Mouse (Mus musculus): ENCODE results near the gene Prickle1. TPM values are rescaled to one million over a fixed set of nuclear protein-coding genes. Genes with fewer than 3 reads are reported as not detected.

Prickle1 gene
- total RNA-seq (2012; rRNA removed): 0.46 and 0.64 TPM in 2 replicates
- 1.1 and 1.7 TPM in 2 replicates for total RNA-seq (2014; rRNA removed)
- 1.5 and 1.8 TPM in 2 replicates for polyA plus RNA-seq (2012; ENCODE audit: insufficient read length, low read depth)

- in situ Hi-C loops (cut with MboI; ENCODE audit: low pct_ligation_motif_present, low pct_unique_long_range_greater_than_20kb, low sequenced_read_pairs): loop anchor here (10.0 to 25.0 kb wide), 2 partner anchors 119 to 617 kb away; no protein-coding TSS in a partner anchor
- dilution Hi-C loops (cut with MboI; ENCODE audit: extremely low pct_ligation_motif_present, extremely low pct_unique_long_range_greater_than_20kb, low sequenced_read_pairs): no loop called here
- H3K9ac ChIP-seq (ENCODE audit: insufficient read depth, low read depth): no peak within 1 kb of the TSS
- no peak within 1 kb of the TSS for H3K4me2 ChIP-seq (ENCODE audit: insufficient read depth, low read depth, poor library complexity, severe bottlenecking)
- peaks cover 2 to 7% of the 10 kb centered on the region in 2 experiments; a peak in 2 of 4 replicates for H3K4me1 ChIP-seq (ENCODE audit: control insufficient read depth in 1 of 2, insufficient read depth in 2 of 2)
- H3K36me3 ChIP-seq (replicated peaks in 1 of 2; ENCODE audit: control insufficient read depth in 1 of 2, insufficient read depth in 1 of 2, low read length in 1 of 2): no peaks in the 10 kb centered on the region
- TF ChIP-seq POLR2A (IDR thresholded peaks at IDR 0.05; ENCODE audit: low read depth, low read length): no peak
- no peak for TF ChIP-seq USF2 (conservative IDR thresholded peaks at IDR 0.05; ENCODE audit: low read depth, low read length)
- TF ChIP-seq MEF2A (IDR thresholded peaks at IDR 0.05; ENCODE audit: borderline replicate concordance, low read depth, low read length): no peak
- TF ChIP-seq EP300 (IDR thresholded peaks at IDR 0.05; ENCODE audit: low read length): no peak
- no peak for TF ChIP-seq GABPA (IDR thresholded peaks at IDR 0.05; ENCODE audit: insufficient replicate concordance, low read depth, low read length)
- TF ChIP-seq E2F4 (IDR thresholded peaks at IDR 0.05; ENCODE audit: insufficient replicate concordance, low read depth, low read length): no peak
- TF ChIP-seq CTCF (conservative IDR thresholded peaks at IDR 0.05 in 1 of 2, IDR thresholded peaks at IDR 0.05 in 1 of 2; ENCODE audit: low read depth in 2 of 2, low read length in 2 of 2): no peak
- TF ChIP-seq HCFC1 (IDR thresholded peaks at IDR 0.05; ENCODE audit: low read depth, low read length): no peak
- TF ChIP-seq MYC (IDR thresholded peaks at IDR 0.05; ENCODE audit: low read depth, low read length): no peak
- TF ChIP-seq ZNF384 (IDR thresholded peaks at IDR 0.05; ENCODE audit: low read depth, low read length): no peak
- TF ChIP-seq ELF1 (IDR thresholded peaks at IDR 0.05; ENCODE audit: low read depth, low read length): no peak
- TF ChIP-seq RAD21 (IDR thresholded peaks at IDR 0.05; ENCODE audit: low read depth, low read length): no peak
- TF ChIP-seq NELFE (IDR thresholded peaks at IDR 0.05; ENCODE audit: low read depth, low read length): no peak
- no peak for TF ChIP-seq BHLHE40 (IDR thresholded peaks at IDR 0.05; ENCODE audit: low read depth, low read length)
- no peak for TF ChIP-seq KAT2A (IDR thresholded peaks at IDR 0.05; ENCODE audit: insufficient replicate concordance, low read length)
- TF ChIP-seq MAX (IDR thresholded peaks at IDR 0.05; ENCODE audit: low read length): no peak
- no peak for TF ChIP-seq JUND (conservative IDR thresholded peaks at IDR 0.05; ENCODE audit: low read depth, low read length)
- TF ChIP-seq USF1 (IDR thresholded peaks at IDR 0.05; ENCODE audit: low read depth, low read length): no peak
- peak within 1 kb of the TSS; percentile 16 to 61 (median 47) for H3K4me3 ChIP-seq (replicated peaks in 1 of 3; ENCODE audit: low read depth in 2 of 3, low read length in 2 of 3, poor library complexity in 1 of 3)
- peaks cover 6% of the 10 kb centered on the region for H3K9me3 ChIP-seq (replicated peaks; ENCODE audit: low read length)
- H3K27me3 ChIP-seq (replicated peaks): no peaks in the 10 kb centered on the region
- peak; percentile 34 for DNase-seq (ENCODE audit: extremely low read depth)
- H3K27ac ChIP-seq (ENCODE audit: insufficient read depth, low read depth): no peak within 1 kb of the TSS
- no peaks in the 10 kb centered on the region for H3K79me2 ChIP-seq (replicated peaks; ENCODE audit: control insufficient read depth, extremely low read depth, insufficient read depth, poor library complexity, severe bottlenecking)
These were observed at the start of gene Prickle1 for GRCm38 (mm10) chr15:93595746-93596145. Gene Prickle1 (minus strand): TSS chr15:93595891.

GRCm38 (mm10) chr15:93640221-93640620 lies 44.5 kb upstream of the Prickle1 start:
- peaks cover 24% of the 10 kb centered on the region for H3K9me3 ChIP-seq (replicated peaks; ENCODE audit: low read length)
- DNase-seq (ENCODE audit: extremely low read depth): no peak
- dilution Hi-C loops (cut with MboI; ENCODE audit: extremely low pct_ligation_motif_present, extremely low pct_unique_long_range_greater_than_20kb, low sequenced_read_pairs) (no loop called here), in situ Hi-C loops (cut with MboI; ENCODE audit: low pct_ligation_motif_present, low pct_unique_long_range_greater_than_20kb, low sequenced_read_pairs) (no loop called here)
- H3K9ac ChIP-seq (ENCODE audit: insufficient read depth, low read depth): no peak overlapping the region
- H3K4me1 ChIP-seq (ENCODE audit: control insufficient read depth in 1 of 2, insufficient read depth in 2 of 2): peaks cover 0 to 4% of the 10 kb centered on the region in 2 experiments; a peak in 2 of 4 replicates
- no peak overlapping the region for H3K27ac ChIP-seq (ENCODE audit: insufficient read depth, low read depth)
- no peaks in the 10 kb centered on the region for H3K27me3 ChIP-seq (replicated peaks)
- no peak overlapping the region for H3K4me2 ChIP-seq (ENCODE audit: insufficient read depth, low read depth, poor library complexity, severe bottlenecking)
- H3K79me2 ChIP-seq (replicated peaks; ENCODE audit: control insufficient read depth, extremely low read depth, insufficient read depth, poor library complexity, severe bottlenecking): no peaks in the 10 kb centered on the region
- TF ChIP-seq UBTF (IDR thresholded peaks at IDR 0.05; ENCODE audit: low read depth, low read length): no peak
- TF ChIP-seq MAFK (IDR thresholded peaks at IDR 0.05; ENCODE audit: insufficient replicate concordance, low read length): no peak
- no peak for TF ChIP-seq PAX5 (IDR thresholded peaks at IDR 0.05; ENCODE audit: low read length)
- TF ChIP-seq POLR2A (IDR thresholded peaks at IDR 0.05; ENCODE audit: low read depth, low read length): no peak
- no peak for TF ChIP-seq TBP (conservative IDR thresholded peaks at IDR 0.05; ENCODE audit: low read depth, low read length)
- no peak overlapping the region for H3K4me3 ChIP-seq (replicated peaks in 1 of 3; ENCODE audit: low read depth in 2 of 3, low read length in 2 of 3, poor library complexity in 1 of 3)
- no peaks in the 10 kb centered on the region for H3K36me3 ChIP-seq (replicated peaks in 1 of 2; ENCODE audit: control insufficient read depth in 1 of 2, insufficient read depth in 1 of 2, low read length in 1 of 2)
